Mouse (Mus musculus) hindbrain, embryonic 12.5 days (tissue): ENCODE results near the gene Slc19a3. TPM values are rescaled to one million over a fixed set of nuclear protein-coding genes. Genes with fewer than 3 reads are reported as not detected.

Experiments
- ATAC-seq: fragments of 200-750 bp; cut with Nextera tagmentation; 2 replicates; pipeline ENCODE4 v1.8.0; 2017; ENCODE audit warnings: moderate TSS enrichment; ENCODE audit not compliant: low FRiP score
- H3K27ac ChIP-seq: fragments of 300-500 bp; sonication (generic); 2 replicates; pipeline ENCODE4 v1.5.1; 2016; ENCODE audit warnings: mild to moderate bottlenecking
- H3K27me3 ChIP-seq: fragments of 300-500 bp; sonication (generic); 2 replicates; pipeline ENCODE4 v1.6.1; 2016; ENCODE audit warnings: mild to moderate bottlenecking
- H3K36me3 ChIP-seq: fragments of 300-500 bp; sonication (generic); 2 replicates; pipeline ENCODE4 v1.6.1; 2016; ENCODE audit warnings: mild to moderate bottlenecking
- H3K4me1 ChIP-seq: fragments of 300-500 bp; sonication (generic); 2 replicates; pipeline ENCODE4 v1.6.1; 2016
- H3K4me2 ChIP-seq: fragments of 300-500 bp; sonication (generic); replicated peaks from 2 replicates; pipeline ENCODE4 v1.6.1; 2016; ENCODE audit warnings: mild to moderate bottlenecking
- H3K4me3 ChIP-seq: fragments of 300-500 bp; sonication (generic); 2 replicates; pipeline ENCODE4 v1.5.1; 2016; ENCODE audit warnings: mild to moderate bottlenecking
- H3K9ac ChIP-seq: fragments of 300-500 bp; sonication (generic); 2 replicates; pipeline ENCODE4 v1.6.1; 2016; ENCODE audit warnings: mild to moderate bottlenecking, moderate library complexity
- H3K9me3 ChIP-seq: fragments of 300-500 bp; sonication (generic); replicated peaks from 2 replicates; pipeline ENCODE4 v1.6.1; 2016; ENCODE audit warnings: mild to moderate bottlenecking
- WGBS: fragments of 180-500 bp; shearing (Covaris S2); methylation state at CpG from one replicate; pipeline ENCODE4 v1.1.7; 2016; 5-methylcytosine and 5-hydroxymethylcytosine counted together
- polyA plus RNA-seq: library from polyadenylated mRNA; unstranded; fragments of >200 nt; fragmentation: Nextera tagmentation; extraction: Ambion mirVana; gene quantifications from 2 replicates; pipeline ENCODE4 v1.2.1, GENCODE M21; 2016

Slc19a3 gene
- polyA plus RNA-seq, result 0.26 and 0.77 TPM in 2 replicates

DNA sequence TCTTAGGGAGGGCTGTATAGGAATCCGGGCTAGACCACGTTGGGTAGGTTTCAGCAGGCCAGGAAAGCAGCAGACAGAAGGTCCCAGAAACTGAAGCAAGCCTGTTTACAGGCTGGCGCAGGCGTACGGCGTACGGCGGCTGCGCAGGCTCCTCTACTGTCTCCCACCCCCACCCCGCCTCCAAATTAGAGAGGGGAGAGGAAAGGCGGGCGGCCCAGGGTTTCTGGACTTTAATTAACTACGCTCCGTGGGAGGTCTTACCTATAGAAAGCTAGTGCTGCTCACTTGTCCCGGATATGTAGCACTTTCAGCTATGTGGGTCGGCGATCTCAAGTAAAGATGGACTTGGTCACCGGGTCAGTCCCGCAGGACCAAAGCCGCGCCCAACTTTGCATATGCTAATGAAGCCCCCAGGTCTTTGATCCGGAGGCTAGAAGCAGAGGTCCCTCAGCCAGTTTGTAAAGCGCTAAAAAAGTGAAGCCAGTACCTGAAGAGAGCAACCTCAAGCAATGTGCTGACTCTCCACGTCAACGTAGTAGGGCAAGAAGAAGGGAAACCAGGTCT lies at the start of gene Slc19a3:
TSS of gene Slc19a3 (minus strand) at position 340 of the 564 bp plus-strand sequence.
- H3K27me3 ChIP-seq, result no peaks in the 10 kb centered on the region
- H3K9me3 ChIP-seq, result no peaks in the 10 kb centered on the region
- H3K4me1 ChIP-seq, result peaks cover 5% of the 10 kb centered on the region; the same call in 1 of the 2 replicates
- no peaks in the 10 kb centered on the region for H3K36me3 ChIP-seq
- H3K9ac ChIP-seq, result peak within 1 kb of the TSS; percentile 55
- H3K27ac ChIP-seq, result no peak within 1 kb of the TSS
- 1% methylated on average over 25 of the region's 25 CpGs for WGBS
- peak within 1 kb of the TSS; percentile 47 for H3K4me3 ChIP-seq
- peak within 1 kb of the TSS; percentile 69 for H3K4me2 ChIP-seq
- ATAC-seq, result peak; percentile 90

DNA sequence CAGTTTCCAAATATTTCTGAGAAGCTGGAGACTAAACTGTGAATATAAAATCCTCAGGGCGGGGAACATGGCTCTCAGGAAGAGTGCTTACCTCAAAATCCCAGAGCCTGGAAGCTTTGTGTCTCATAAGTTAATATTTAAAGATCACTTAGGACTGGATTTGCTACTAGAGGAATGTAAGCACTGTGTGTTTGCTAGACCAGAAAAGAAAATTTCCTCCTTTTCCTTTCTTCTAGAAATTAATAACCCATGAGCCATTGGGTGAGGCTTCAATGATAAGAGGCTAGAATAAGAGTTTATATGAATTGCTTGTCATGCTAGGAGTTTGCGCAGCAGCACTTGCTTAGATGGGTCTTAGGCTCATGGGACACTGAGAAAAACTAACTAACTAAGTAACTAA lies 46.5 kb upstream of the Slc19a3 start:
- no peaks in the 10 kb centered on the region for H3K27me3 ChIP-seq
- H3K4me1 ChIP-seq, result no peaks in the 10 kb centered on the region
- no peak overlapping the region for H3K4me3 ChIP-seq
- no peaks in the 10 kb centered on the region for H3K9me3 ChIP-seq
- no peak overlapping the region for H3K9ac ChIP-seq
- H3K27ac ChIP-seq, result no peak overlapping the region
- H3K36me3 ChIP-seq, result no peaks in the 10 kb centered on the region
- no peak for ATAC-seq
- 96% methylated on average over 2 of the region's 2 CpGs for WGBS
- no peak overlapping the region for H3K4me2 ChIP-seq

DNA sequence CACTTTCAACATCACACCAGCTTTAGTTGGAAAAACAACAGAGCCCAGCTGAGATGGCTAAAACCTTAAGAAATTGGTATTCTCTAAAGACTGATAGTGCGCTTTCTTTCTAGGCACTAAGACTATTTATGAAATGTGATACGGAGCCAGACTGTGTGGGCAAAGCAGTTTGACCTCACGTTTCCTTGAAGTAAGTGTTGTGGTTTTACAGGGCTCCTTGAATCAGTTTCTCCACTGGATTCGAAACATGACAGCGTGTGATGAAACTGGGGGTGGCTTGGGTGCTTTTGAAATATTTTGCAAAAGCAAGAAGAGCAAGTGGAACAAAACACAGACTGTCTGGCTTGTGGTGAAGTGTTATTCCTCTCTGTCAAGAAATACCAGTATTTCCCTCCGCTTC lies 38.8 kb upstream of the Slc19a3 start:
- Histone ChIP-seq H3K27me3 (no peaks in the 10 kb centered on the region), H3K9ac (no peak overlapping the region), H3K9me3 (no peaks in the 10 kb centered on the region), H3K27ac (no peak overlapping the region), H3K4me1 (no peaks in the 10 kb centered on the region), H3K4me2 (no peak overlapping the region), H3K36me3 (no peaks in the 10 kb centered on the region), H3K4me3 (no peak overlapping the region)
- no peak for ATAC-seq
- WGBS, result 74% methylated on average over 6 of the region's 6 CpGs

DNA sequence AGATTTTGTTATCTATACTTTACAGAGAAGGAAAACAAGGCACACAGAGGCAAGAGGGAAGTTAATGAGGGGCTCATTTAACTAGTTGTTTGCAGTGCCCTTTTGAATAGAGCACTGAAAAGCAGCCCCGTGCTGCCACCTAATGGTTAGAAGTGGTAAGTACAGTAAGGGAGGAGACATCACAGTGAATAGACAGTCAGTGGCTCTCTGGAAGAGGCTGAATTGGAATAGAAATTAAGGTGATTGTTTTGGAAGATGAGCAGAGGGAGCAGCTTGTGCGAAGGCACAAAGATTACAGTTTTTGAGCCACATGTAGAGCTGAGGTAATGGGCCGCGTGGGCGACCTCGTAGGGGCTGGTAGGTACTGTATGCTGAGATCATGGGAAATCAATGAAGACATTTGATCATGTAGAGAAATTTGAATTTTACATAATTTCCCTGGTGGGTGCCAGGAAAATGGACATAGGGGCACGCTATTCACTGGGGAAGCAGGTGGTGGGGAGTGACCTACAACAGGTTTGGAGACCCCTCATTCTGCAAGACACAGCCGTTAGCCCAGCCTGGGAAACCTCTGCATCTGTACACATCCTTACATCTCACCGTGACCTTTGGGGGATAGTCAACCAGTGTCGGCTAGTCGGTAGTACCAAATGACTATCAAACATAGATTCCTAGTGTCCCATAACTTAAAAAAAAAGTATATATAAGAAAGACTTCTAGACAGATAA lies 38.1 kb upstream of the Slc19a3 start:
- no peak overlapping the region for H3K9ac ChIP-seq
- H3K36me3 ChIP-seq, result no peaks in the 10 kb centered on the region
- no peak overlapping the region for H3K27ac ChIP-seq
- peak overlapping the region; percentile 13; the same call in 1 of the 2 replicates for H3K4me3 ChIP-seq
- ATAC-seq, result peak; percentile 85
- no peaks in the 10 kb centered on the region for H3K9me3 ChIP-seq
- H3K27me3 ChIP-seq, result no peaks in the 10 kb centered on the region
- 49% methylated on average over 11 of the region's 11 CpGs for WGBS
- peak overlapping the region; percentile 39 for H3K4me2 ChIP-seq
- no peaks in the 10 kb centered on the region for H3K4me1 ChIP-seq

DNA sequence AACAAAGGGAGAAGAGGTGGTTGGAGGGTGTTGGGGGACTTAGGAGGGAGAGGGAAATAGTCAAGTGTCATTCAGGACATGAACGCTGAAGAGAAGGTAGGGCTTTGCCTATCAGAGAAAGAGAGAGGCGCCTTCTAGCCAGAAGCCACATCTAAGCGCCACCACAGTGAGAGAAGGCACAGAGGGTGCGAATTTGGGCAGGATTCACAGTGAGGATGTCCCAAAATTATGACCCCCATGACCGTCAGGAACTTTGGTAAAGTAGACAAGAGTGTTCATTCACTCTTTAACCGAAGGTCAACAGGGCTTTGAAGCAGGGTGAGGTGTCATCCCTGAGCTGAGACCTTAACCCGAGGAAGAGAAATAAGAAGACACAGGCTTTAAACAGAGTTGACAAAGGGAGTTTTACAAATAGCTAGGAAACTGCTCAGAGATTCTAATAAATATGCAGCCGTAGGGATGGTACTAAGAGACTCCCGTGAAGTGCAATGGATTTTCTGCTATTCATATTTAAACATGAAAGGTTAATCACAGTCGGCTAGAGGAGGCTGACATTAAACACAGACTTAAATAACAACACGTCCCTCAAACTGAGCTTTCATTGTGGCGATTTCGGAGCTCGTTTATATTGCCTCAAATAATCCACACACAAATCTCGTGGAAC lies 37.4 kb upstream of the Slc19a3 start:
- Histone ChIP-seq H3K27ac (no peak overlapping the region), H3K9me3 (no peaks in the 10 kb centered on the region), H3K27me3 (no peaks in the 10 kb centered on the region), H3K36me3 (no peaks in the 10 kb centered on the region), H3K9ac (no peak overlapping the region), H3K4me2 (peak overlapping the region; percentile 39), H3K4me1 (no peaks in the 10 kb centered on the region), H3K4me3 (peak overlapping the region; percentile 13; the same call in 1 of the 2 replicates)
- no peak for ATAC-seq
- 43% methylated on average over 15 of the region's 15 CpGs for WGBS

DNA sequence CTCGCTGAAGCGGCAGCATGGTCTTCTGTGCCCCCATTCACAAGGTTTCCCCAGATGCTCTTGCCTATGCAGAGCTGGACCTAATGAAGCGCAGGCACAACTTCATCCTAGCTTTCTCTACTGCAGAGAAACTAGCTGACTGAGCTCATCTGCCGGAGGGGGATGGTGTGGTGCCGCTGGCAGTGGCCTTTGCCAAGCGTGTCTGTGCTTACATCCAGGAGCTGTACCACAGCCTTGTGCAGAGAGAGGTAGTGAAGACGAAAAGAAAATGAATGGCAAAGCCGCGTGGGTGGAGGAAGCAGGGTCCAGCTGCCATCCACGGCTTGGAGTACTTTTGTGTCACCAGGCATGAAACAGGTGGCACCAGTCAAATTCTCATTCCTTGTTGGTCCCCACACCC lies 29.0 kb upstream of the Slc19a3 start:
- no peak overlapping the region for H3K27ac ChIP-seq
- no peaks in the 10 kb centered on the region for H3K9me3 ChIP-seq
- no peaks in the 10 kb centered on the region for H3K27me3 ChIP-seq
- ATAC-seq, result no peak
- H3K36me3 ChIP-seq, result no peaks in the 10 kb centered on the region
- WGBS, result 92% methylated on average over 10 of the region's 10 CpGs
- no peak overlapping the region for H3K4me2 ChIP-seq
- no peaks in the 10 kb centered on the region for H3K4me1 ChIP-seq
- H3K4me3 ChIP-seq, result no peak overlapping the region
- no peak overlapping the region for H3K9ac ChIP-seq

DNA sequence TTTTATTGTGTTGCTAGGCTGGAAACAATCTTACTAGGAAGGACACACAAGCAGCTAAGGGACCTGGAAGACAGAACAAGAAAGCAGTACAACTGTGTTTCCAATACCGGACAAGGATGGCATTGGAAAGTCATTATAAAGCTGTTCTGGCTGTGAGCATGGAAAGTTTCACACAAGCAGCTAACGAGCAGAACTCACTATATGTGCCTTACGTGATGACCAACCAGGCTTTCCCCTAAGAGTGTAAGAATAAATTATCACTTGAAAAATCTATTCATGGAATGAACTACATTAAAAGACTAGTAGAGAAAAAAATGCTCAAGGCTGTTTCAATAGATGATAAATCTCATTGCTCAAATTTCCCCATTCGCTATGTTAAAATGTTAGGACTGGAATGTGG lies 28.3 kb upstream of the Slc19a3 start:
- WGBS, result 95% methylated on average over 4 of the region's 4 CpGs
- no peak overlapping the region for H3K27ac ChIP-seq
- ATAC-seq, result no peak

DNA sequence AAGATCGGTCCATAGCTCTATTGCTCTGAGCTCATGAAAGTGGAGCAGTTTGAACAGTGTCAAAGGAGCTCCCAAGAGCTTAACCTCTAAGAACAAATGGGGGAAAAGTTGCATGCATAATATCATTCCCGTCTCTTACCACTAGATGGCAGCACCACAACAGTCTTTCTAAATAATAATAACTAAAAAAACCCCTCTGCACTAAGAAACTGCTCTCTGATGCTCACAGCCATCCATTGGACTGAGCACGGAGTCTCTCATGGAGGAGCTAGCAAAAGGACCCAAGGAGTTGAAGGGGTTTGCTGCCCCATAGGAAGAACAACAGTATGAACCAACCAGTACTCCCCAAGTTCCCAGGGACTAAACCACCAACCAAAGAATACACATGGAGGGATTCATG lies 26.6 kb upstream of the Slc19a3 start:
- no peak overlapping the region for H3K4me2 ChIP-seq
- H3K27me3 ChIP-seq, result no peaks in the 10 kb centered on the region
- no peak overlapping the region for H3K4me3 ChIP-seq
- ATAC-seq, result no peak
- H3K27ac ChIP-seq, result no peak overlapping the region
- no peaks in the 10 kb centered on the region for H3K4me1 ChIP-seq
- WGBS, result 33% methylated on average over 3 of the region's 3 CpGs
- no peaks in the 10 kb centered on the region for H3K36me3 ChIP-seq
- H3K9me3 ChIP-seq, result no peaks in the 10 kb centered on the region
- no peak overlapping the region for H3K9ac ChIP-seq

More for the DNA sequence above, 28.3 kb upstream of the Slc19a3 start:
- H3K36me3 ChIP-seq, result no peaks in the 10 kb centered on the region
- no peaks in the 10 kb centered on the region for H3K4me1 ChIP-seq
- H3K9me3 ChIP-seq, result no peaks in the 10 kb centered on the region
- H3K4me3 ChIP-seq, result no peak overlapping the region
- no peak overlapping the region for H3K4me2 ChIP-seq
- H3K9ac ChIP-seq, result no peak overlapping the region
- no peaks in the 10 kb centered on the region for H3K27me3 ChIP-seq

DNA sequence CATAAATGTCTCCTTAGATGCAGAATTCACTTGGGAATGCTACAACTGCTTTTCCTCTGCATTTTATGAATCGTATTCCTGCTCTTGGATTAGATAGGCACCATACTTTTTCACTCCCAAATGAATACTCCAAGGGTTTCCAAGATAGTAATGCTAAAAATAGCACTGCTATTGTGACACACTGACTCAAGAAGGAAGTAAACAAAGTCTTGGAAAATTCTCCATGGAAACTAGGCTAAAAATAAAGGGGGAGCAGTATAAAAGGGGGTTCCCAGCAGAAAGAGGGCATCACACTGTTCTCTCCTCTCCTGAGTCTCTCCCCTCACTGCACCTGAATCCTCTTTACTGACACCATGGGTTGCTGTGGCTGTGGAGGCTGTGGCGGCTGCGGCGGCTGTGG lies 22.4 kb upstream of the Slc19a3 start, which contains the start of gene Krtap28-13:
TSS of gene Krtap28-13 (plus strand) at position 288 of the 400 bp plus-strand sequence.
- H3K9me3 ChIP-seq, result no peaks in the 10 kb centered on the region
- H3K27me3 ChIP-seq, result no peaks in the 10 kb centered on the region
- no peak within 1 kb of the TSS for H3K4me2 ChIP-seq
- H3K27ac ChIP-seq, result no peak within 1 kb of the TSS
- WGBS, result 87% methylated on average over 4 of the region's 4 CpGs
- H3K36me3 ChIP-seq, result no peaks in the 10 kb centered on the region
- H3K4me3 ChIP-seq, result no peak within 1 kb of the TSS
- no peak within 1 kb of the TSS for H3K9ac ChIP-seq
- no peaks in the 10 kb centered on the region for H3K4me1 ChIP-seq
- no peak for ATAC-seq

DNA sequence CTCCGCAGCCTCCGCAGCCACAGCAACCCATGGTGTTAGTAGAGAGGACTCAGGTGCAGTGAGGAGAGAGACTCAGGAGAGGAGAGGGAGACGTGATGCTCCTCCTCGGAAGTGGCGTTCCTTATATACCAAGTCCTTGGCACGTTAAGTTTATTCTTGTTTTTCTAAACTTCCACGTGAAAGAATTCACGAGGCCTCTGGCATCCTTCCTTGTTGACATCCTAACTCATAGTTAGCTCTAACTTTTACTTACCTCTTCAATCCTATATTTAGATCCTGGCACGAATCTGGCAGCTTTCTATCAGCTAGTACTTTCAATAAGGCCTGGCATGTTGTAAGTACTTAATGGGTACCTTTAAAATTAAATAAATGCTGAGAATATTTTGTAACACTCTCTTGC lies 21.0 kb upstream of the Slc19a3 start, which contains the start of gene A030005K14Rik:
TSS of gene A030005K14Rik (minus strand) at position 101 of the 400 bp plus-strand sequence.
- WGBS, result 91% methylated on average over 9 of the region's 9 CpGs
- Histone ChIP-seq H3K9me3 (no peaks in the 10 kb centered on the region), H3K4me2 (no peak within 1 kb of the TSS), H3K27me3 (no peaks in the 10 kb centered on the region), H3K4me1 (no peaks in the 10 kb centered on the region), H3K27ac (no peak within 1 kb of the TSS), H3K9ac (no peak within 1 kb of the TSS), H3K4me3 (no peak within 1 kb of the TSS), H3K36me3 (no peaks in the 10 kb centered on the region)
- no peak for ATAC-seq

DNA sequence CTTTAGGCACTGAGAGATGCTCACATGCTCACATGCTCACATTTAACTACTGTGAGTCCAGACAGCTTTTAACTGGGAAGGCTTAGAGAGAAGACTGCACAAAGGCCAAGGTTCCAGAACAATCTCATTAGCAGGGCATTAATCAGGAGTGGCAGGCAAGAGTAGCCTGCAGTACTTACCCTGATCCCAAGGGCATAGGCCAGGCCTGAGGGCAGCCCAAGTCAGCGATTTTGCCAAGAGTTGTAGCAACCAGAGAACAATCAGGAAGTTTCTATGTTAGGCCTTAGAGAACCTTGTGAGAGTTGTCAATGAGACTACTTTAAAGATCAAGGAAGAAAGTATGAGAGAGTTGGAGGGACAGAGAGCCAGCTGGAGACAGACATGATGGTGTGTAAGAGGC lies 20.2 kb upstream of the Slc19a3 start:
- H3K9me3 ChIP-seq, result no peaks in the 10 kb centered on the region
- WGBS, result 41% methylated on average over 1 of the region's 1 CpGs
- H3K36me3 ChIP-seq, result no peaks in the 10 kb centered on the region
- no peak for ATAC-seq
- H3K9ac ChIP-seq, result no peak overlapping the region
- no peak overlapping the region for H3K4me3 ChIP-seq
- H3K27ac ChIP-seq, result no peak overlapping the region
- H3K4me1 ChIP-seq, result no peaks in the 10 kb centered on the region
- H3K4me2 ChIP-seq, result no peak overlapping the region
- no peaks in the 10 kb centered on the region for H3K27me3 ChIP-seq

DNA sequence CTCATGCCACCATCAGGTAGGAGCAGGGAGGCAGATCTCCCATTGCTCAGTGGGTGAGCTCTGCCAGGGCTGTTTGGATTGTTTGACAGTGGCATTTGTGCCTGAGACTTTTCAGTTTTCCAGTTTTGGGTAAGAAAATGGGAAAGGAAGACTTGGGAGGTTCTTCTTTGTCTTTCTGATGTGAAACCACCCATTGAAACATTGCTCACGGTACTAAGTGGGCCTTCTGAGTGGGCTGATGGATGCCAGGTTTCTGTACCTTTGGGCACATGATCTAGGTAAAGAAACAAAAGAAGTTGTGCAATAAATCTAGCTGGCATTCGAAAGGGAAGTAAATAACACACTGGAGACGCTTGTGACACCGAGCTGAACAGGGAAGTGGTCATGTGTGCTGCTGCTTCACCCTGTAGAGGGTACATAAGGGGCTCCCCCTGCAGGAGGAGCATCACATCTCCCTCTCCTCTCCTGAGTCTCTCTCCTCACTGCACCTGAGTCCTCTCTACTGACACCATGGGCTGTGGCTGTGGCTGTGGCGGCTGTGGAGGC lies 6.7 kb upstream of the Slc19a3 start, which contains the start of gene Gm47969:
TSS of gene Gm47969 (plus strand) at position 51 of the 546 bp plus-strand sequence.
- Histone ChIP-seq H3K27me3 (no peaks in the 10 kb centered on the region), H3K36me3 (no peaks in the 10 kb centered on the region), H3K4me3 (no peak within 1 kb of the TSS), H3K27ac (no peak within 1 kb of the TSS), H3K9me3 (no peaks in the 10 kb centered on the region), H3K4me1 (no peaks in the 10 kb centered on the region), H3K4me2 (no peak within 1 kb of the TSS), H3K9ac (no peak within 1 kb of the TSS)
- 84% methylated on average over 5 of the region's 5 CpGs for WGBS
- no peak for ATAC-seq
